ENCODE assay signal across 12 mouse cellular contexts in the genomic region with DNA sequence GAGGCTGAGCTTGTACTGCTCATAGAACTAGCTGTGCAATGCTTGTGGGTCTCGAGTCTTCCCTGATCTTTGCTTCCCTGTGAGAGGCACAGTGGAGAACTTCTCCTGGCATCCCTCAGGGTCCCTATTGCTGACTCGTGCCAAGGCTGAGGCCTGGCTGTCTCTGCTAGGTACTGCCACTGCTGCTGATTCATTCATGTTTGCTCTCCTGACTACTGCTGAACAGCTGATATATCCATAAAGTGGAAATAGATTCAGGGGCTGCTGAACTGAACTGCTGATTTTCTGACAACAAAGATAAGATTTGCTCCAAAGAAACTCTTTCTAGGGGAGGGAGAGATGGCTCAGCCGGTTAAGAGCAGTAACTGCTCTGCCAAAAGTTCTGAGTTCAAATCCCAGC.
"Had no signal": no experiment of that assay in that cellular context is flagged by ENCODE, and none has a peak within 500 bp of the region (broad histone marks: within the 10 kb centered on the region; RNA-seq: fewer than 3 reads in every experiment).

No protein-coding gene starts in this region.

- H3K9ac ChIP-seq: kidney, embryonic 15.5 days; midbrain, embryonic 15.5 days; neural tube, embryonic 12.5 days had no signal

- H3K4me2 ChIP-seq: kidney, embryonic 15.5 days; midbrain, embryonic 15.5 days; neural tube, embryonic 12.5 days had no signal

- H3K36me3 ChIP-seq: kidney, embryonic 15.5 days; limb, embryonic 10.5 days; midbrain, embryonic 15.5 days; neural tube, embryonic 12.5 days had no signal

- H3K4me3 ChIP-seq: kidney, embryonic 15.5 days; left cerebral cortex, adult 2 months; limb, embryonic 10.5 days; midbrain, embryonic 15.5 days; neural tube, embryonic 12.5 days had no signal

- H3K9me3 ChIP-seq: kidney, embryonic 15.5 days; limb, embryonic 10.5 days; midbrain, embryonic 15.5 days; neural tube, embryonic 12.5 days had no signal

- H3K27ac ChIP-seq: kidney, embryonic 15.5 days; left cerebral cortex, adult 2 months; limb, embryonic 10.5 days; midbrain, embryonic 15.5 days; neural tube, embryonic 12.5 days had no signal

- H3K4me1 ChIP-seq: kidney, embryonic 15.5 days; limb, embryonic 10.5 days; midbrain, embryonic 15.5 days; neural tube, embryonic 12.5 days had no signal

- H3K27me3 ChIP-seq: kidney, embryonic 15.5 days; midbrain, embryonic 15.5 days; neural tube, embryonic 12.5 days had no signal

- DNase-seq: kidney, adult 2 months; kidney, postnatal 14 days; lung, adult 2 months; lung, postnatal 36 days; thymus, postnatal 36 days had no signal

- ATAC-seq: intestine, embryonic 16.5 days; lung, postnatal 0 days; midbrain, embryonic 15.5 days had no signal
